Mouse (Mus musculus) embryonic facial prominence, embryonic 14.5 days (tissue): ENCODE data around the gene Tmem253. TPM values are rescaled to one million over a fixed set of nuclear protein-coding genes. Genes with fewer than 3 reads are reported as not detected.
"Not testable (repeated sequence)": the region's sequence is repeated elsewhere in the genome, so short reads cannot be mapped to it uniquely, and the experiment has no call there.

Experiments
- ATAC-seq: fragments of 200-750 bp; cut with Nextera tagmentation; 2 replicates; pipeline ENCODE4 v1.8.0; 2017; ENCODE audit warnings: low read depth, moderate number of reproducible peaks, moderate TSS enrichment
- DNase-seq: peaks from one replicate; pipeline ENCODE4 v3.0.0-alpha.2; 2015; ENCODE audit warnings: low spot score
- H3K27ac ChIP-seq: fragments of 300-500 bp; sonication (generic); replicated peaks from 2 replicates; pipeline ENCODE4 v1.5.1; 2014; ENCODE audit warnings: low read depth, mild to moderate bottlenecking, low read length, moderate library complexity
- H3K27me3 ChIP-seq: fragments of 300-500 bp; sonication (generic); replicated peaks from 2 replicates; pipeline ENCODE4 v1.6.1; 2014; ENCODE audit warnings: low read length; ENCODE audit not compliant: control insufficient read depth, insufficient read depth
- H3K36me3 ChIP-seq: fragments of 300-500 bp; sonication (generic); 2 replicates; pipeline ENCODE4 v1.6.1; 2014; ENCODE audit warnings: low read length, mixed read lengths; ENCODE audit not compliant: control insufficient read depth, insufficient read depth
- H3K4me1 ChIP-seq: fragments of 300-500 bp; sonication (generic); 2 replicates; pipeline ENCODE4 v1.6.1; 2014; ENCODE audit warnings: antibody characterized with exemption, low read length; ENCODE audit not compliant: control insufficient read depth, insufficient read depth
- H3K4me2 ChIP-seq: fragments of 300-500 bp; sonication (generic); 2 replicates; pipeline ENCODE4 v1.6.1; 2014; ENCODE audit warnings: low read depth, mild to moderate bottlenecking, low read length, moderate library complexity, mixed read lengths
- H3K4me3 ChIP-seq: fragments of 300-500 bp; sonication (generic); 2 replicates; pipeline ENCODE4 v1.5.1; 2014; ENCODE audit warnings: low read depth, mild to moderate bottlenecking, low read length
- H3K9ac ChIP-seq: fragments of 300-500 bp; sonication (generic); 2 replicates; pipeline ENCODE4 v1.6.1; 2014; ENCODE audit warnings: low read depth, mild to moderate bottlenecking, low read length, moderate library complexity, mixed read lengths
- H3K9me3 ChIP-seq: fragments of 300-500 bp; sonication (generic); 2 replicates; pipeline ENCODE4 v1.6.1; 2016; ENCODE audit warnings: low read length; ENCODE audit not compliant: control insufficient read depth
- WGBS: fragments of 180-500 bp; shearing (Covaris S2); extraction: QIAGEN DNeasy Blood & Tissue Kit; methylation state at CpG from one replicate; pipeline ENCODE4 v1.1.7; 2014; 5-methylcytosine and 5-hydroxymethylcytosine counted together
- polyA plus RNA-seq: library from polyadenylated mRNA; unstranded; fragments of >200 nt; fragmentation: Nextera tagmentation; extraction: Ambion mirVana; gene quantifications from 2 replicates; pipeline ENCODE4 v1.2.1, GENCODE M21; 2014

Tmem253 gene
- polyA plus RNA-seq, 1 experiment from 2014 or later, result 0.82 TPM

DNA sequence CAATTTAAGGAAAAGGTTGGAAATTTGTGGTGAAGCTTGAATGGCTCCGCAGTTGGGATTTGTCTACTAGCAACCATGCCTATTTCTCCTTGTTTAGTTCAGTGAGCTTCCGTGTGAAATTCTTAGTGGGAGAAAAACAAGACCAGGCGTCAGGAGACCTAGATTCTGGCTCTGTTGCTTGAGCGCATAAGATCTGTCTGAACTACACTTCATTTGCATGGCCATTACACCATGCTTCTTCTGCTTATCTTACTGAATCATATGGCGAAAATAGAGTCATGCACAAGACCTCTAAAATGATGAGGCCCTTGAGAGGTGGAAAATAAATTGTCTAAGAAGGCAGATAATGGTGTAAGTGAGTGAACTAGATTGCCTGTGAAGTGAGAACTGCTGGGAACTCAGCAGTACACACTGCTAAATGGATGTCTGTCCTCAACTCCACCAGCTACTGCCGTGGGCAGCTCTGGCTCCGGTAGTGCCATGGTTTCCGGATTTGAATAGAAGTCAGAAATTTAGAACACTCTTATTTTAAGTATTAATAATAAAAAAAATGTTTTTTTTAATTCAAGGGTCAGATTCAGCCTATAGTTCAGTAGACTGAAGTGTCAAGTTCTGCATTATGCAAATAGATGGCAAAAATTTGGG is 6.2 kb downstream of the Tmem253 start:
- no peak overlapping the region for H3K4me3 ChIP-seq
- 92% methylated on average over 8 of the region's 8 CpGs for WGBS

DNA sequence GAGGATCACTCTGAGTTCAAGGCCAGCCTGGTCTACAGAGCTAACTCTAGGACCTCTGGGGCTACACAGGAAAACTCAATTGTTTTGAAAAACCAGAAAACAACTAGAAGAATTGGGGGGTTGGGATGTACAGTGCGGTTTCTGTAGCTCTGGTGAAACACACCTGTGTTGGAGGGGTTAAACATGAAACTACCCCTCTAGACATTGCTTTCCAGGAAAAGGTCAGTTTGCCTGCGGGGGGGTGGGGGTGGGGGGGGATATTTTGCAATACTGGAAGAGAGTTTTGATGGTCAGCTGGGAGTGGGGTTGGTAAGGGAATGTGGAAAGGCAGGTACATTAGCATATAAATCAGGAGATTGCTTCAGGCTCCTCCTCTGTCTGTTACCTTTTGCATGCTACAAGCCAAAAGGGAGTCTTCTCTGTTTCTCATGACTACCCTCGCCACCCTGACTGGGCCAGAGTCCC is 6.8 kb downstream of the Tmem253 start:
- H3K9me3 ChIP-seq, result no peaks in the 10 kb centered on the region
- no peak for ATAC-seq
- H3K4me2 ChIP-seq, result peak overlapping the region; percentile 49; the same call in 1 of the 2 replicates
- peak overlapping the region; percentile 44; the same call in 1 of the 2 replicates for H3K9ac ChIP-seq
- H3K27ac ChIP-seq, result peak overlapping the region; percentile 86
- no peak for DNase-seq
- H3K36me3 ChIP-seq, result no peaks in the 10 kb centered on the region
- peak overlapping the region; percentile 20; the same call in 1 of the 2 replicates for H3K4me3 ChIP-seq
- peaks cover 22% of the 10 kb centered on the region; the same call in 1 of the 2 replicates for H3K4me1 ChIP-seq
- WGBS, result 59% methylated on average over 3 of the region's 3 CpGs
- H3K27me3 ChIP-seq, result no peaks in the 10 kb centered on the region

More for the DNA sequence above, 6.2 kb downstream of the Tmem253 start:
- no peaks in the 10 kb centered on the region for H3K27me3 ChIP-seq
- no peak overlapping the region; the same call in 1 of the 2 replicates for H3K4me2 ChIP-seq
- DNase-seq (no peak), ATAC-seq (no peak)
- peak overlapping the region; percentile 100 for H3K27ac ChIP-seq
- H3K4me1 ChIP-seq, result peaks cover 22% of the 10 kb centered on the region; the same call in 1 of the 2 replicates
- no peaks in the 10 kb centered on the region for H3K36me3 ChIP-seq
- H3K9me3 ChIP-seq, result no peaks in the 10 kb centered on the region
- no peak overlapping the region for H3K9ac ChIP-seq

GRCm38 (mm10) chr14:52022709-52023459 is 7.4 kb downstream of the Tmem253 start:
- Histone ChIP-seq H3K4me2 (peak overlapping the region; percentile 49), H3K4me3 (peak overlapping the region; percentile 20), H3K9me3 (no peaks in the 10 kb centered on the region), H3K36me3 (no peaks in the 10 kb centered on the region), H3K4me1 (peaks cover 22% of the 10 kb centered on the region; the same call in 1 of the 2 replicates), H3K27me3 (no peaks in the 10 kb centered on the region), H3K27ac (peak overlapping the region; percentile 86), H3K9ac (peak overlapping the region; percentile 44)
- DNase-seq (peak; percentile 95), ATAC-seq (peak; percentile 42)
- WGBS, result 3% methylated on average over 23 of the region's 23 CpGs

DNA sequence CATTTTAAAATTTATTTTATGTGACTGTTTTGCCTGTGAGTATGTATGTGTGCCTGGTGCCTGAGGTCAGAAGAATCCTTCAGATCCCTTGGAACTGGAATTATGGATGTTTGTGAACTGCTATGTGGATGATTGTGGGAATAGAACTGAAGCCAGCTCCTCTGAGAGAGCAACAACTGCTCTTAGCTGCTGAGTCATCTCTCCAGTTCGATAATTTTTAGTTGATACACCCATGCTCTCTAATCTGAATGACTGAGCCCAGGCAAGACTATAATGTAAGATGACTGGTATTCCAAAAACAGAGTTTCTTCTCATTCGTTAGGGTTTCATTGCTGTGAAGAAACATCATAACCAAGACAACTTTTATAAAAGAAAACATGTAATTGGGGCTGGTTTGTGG is 8.7 kb downstream of the Tmem253 start:
- WGBS, result 85% methylated on average over 2 of the region's 2 CpGs
- no peak overlapping the region for H3K9ac ChIP-seq
- H3K4me2 ChIP-seq, result no peak overlapping the region
- no peaks in the 10 kb centered on the region for H3K27me3 ChIP-seq
- no peak for ATAC-seq
- no peaks in the 10 kb centered on the region for H3K9me3 ChIP-seq
- H3K4me3 ChIP-seq, result no peak overlapping the region
- no peaks in the 10 kb centered on the region for H3K36me3 ChIP-seq
- H3K4me1 ChIP-seq, result peaks cover 16% of the 10 kb centered on the region; the same call in 1 of the 2 replicates
- no peak for DNase-seq
- no peak overlapping the region for H3K27ac ChIP-seq

- no peak overlapping the region for H3K9ac ChIP-seq
- H3K4me2 ChIP-seq, result no peak overlapping the region
- H3K4me3 ChIP-seq, result no peak overlapping the region
- 89% methylated on average over 4 of the region's 4 CpGs for WGBS
- peaks cover 13% of the 10 kb centered on the region; the same call in 1 of the 2 replicates for H3K4me1 ChIP-seq
- no peaks in the 10 kb centered on the region for H3K36me3 ChIP-seq
- DNase-seq (no peak), ATAC-seq (no peak)
- no peak overlapping the region for H3K27ac ChIP-seq
- H3K27me3 ChIP-seq, result no peaks in the 10 kb centered on the region
- H3K9me3 ChIP-seq, result no peaks in the 10 kb centered on the region
These were observed 10.9 kb downstream of the Tmem253 start for GRCm38 (mm10) chr14:52026342-52026741.

- Histone ChIP-seq H3K36me3 (no peaks in the 10 kb centered on the region), H3K9me3 (no peaks in the 10 kb centered on the region), H3K4me3 (no peak overlapping the region), H3K9ac (no peak overlapping the region), H3K4me2 (no peak overlapping the region), H3K27ac (no peak overlapping the region), H3K4me1 (no peaks in the 10 kb centered on the region), H3K27me3 (no peaks in the 10 kb centered on the region)
- WGBS, result 84% methylated on average over 6 of the region's 6 CpGs
- DNase-seq (no peak), ATAC-seq (no peak)
These were observed 20.5 kb downstream of the Tmem253 start for GRCm38 (mm10) chr14:52035926-52036325.

DNA sequence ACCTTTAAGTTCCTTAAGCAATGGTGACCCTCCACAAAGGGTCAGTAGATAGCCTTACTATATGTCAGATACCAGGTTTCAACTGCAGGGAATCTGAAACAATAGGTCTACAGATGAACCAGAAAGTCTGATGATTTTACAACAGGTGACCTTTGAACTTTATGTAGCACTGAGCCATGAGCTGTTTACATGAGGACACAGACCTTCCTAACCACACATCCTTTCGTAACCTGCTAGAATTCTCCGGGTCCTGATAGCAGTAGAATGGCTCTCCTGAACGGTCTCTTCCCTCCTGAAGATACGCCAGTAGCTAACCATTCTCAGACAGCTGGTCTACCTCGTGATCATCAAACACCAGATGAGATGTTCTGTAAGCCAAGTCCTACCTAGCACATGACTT is 23.9 kb downstream of the Tmem253 start:
- 87% methylated on average over 5 of the region's 5 CpGs for WGBS
- DNase-seq (no peak), ATAC-seq (no peak)
- Histone ChIP-seq H3K9me3 (no peaks in the 10 kb centered on the region), H3K9ac (no peak overlapping the region), H3K27ac (no peak overlapping the region), H3K27me3 (no peaks in the 10 kb centered on the region), H3K4me3 (no peak overlapping the region), H3K4me2 (no peak overlapping the region), H3K36me3 (no peaks in the 10 kb centered on the region), H3K4me1 (no peaks in the 10 kb centered on the region)

DNA sequence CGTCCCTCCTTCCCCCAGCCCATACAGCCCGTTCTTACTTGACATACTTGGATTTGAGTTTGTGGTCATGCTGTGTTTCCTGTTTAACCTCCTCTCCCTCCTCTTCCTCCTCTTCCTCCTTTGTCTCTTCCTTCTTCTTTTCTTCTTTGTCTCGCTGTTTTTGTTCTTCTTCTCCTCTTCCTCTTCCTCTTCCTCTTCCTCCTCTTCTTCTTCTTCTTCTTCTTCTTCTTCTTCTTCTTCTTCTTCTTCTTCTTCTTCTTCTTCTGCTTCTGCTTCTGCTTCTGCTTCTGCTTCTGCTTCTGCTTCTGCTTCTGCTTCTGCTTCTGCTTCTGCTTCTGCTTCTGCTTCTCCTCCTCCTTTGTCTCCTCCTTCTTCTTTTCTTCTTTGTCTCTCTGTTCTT is 26.9 kb downstream of the Tmem253 start, which contains the start of gene Olfr221:
Olfr221 (minus strand) TSS at position 101 of the 400 bp plus-strand sequence.
- not testable (repeated sequence) for DNase-seq, H3K4me2 ChIP-seq, H3K36me3 ChIP-seq, H3K9ac ChIP-seq, ATAC-seq, H3K27me3 ChIP-seq, H3K27ac ChIP-seq, H3K4me1 ChIP-seq, H3K9me3 ChIP-seq, H3K4me3 ChIP-seq
- WGBS, result 58% methylated on average over 3 of the region's 3 CpGs
